Mouse (Mus musculus) mature B cell (primary cell): ENCODE measurements around the gene Plpp4.

ENCODE experiments used
- in situ Hi-C: fragments of 300-500 bp; cut with MboI; formaldehyde crosslinking; loops from 2 replicates; pipeline ENCODE4 v1.14.3; 2019

Plpp4 gene

GRCm38 (mm10) chr7:129256621-129257373 lies at the start of gene Plpp4:
Gene Plpp4 (plus strand): TSS chr7:129257031.
- in situ Hi-C loops = no loop called here

- in situ Hi-C loops = no loop called here
These were observed 40.8 kb upstream of the Plpp4 start for GRCm38 (mm10) chr7:129215926-129216543.

GRCm38 (mm10) chr7:129216547-129217195 lies 40.2 kb upstream of the Plpp4 start:
- in situ Hi-C loops = no loop called here

GRCm38 (mm10) chr7:129220948-129221347 lies 35.9 kb upstream of the Plpp4 start:
- in situ Hi-C loops = no loop called here

GRCm38 (mm10) chr7:129221649-129222048 lies 35.2 kb upstream of the Plpp4 start:
- in situ Hi-C loops = no loop called here

- in situ Hi-C loops = no loop called here
These were observed 21.4 kb upstream of the Plpp4 start for GRCm38 (mm10) chr7:129235410-129235809.

- in situ Hi-C loops = no loop called here
These were observed 20.8 kb upstream of the Plpp4 start for GRCm38 (mm10) chr7:129235995-129236394.

- in situ Hi-C loops = no loop called here
These were observed 5.8 kb upstream of the Plpp4 start for GRCm38 (mm10) chr7:129250981-129251380.

GRCm38 (mm10) chr7:129253406-129253805 lies 3.4 kb upstream of the Plpp4 start:
- in situ Hi-C loops = no loop called here

GRCm38 (mm10) chr7:129254126-129254525 lies 2.7 kb upstream of the Plpp4 start:
- in situ Hi-C loops = no loop called here

GRCm38 (mm10) chr7:129255406-129255805 lies 1.4 kb upstream of the Plpp4 start:
- in situ Hi-C loops = no loop called here

GRCm38 (mm10) chr7:129257374-129258018 lies 665 bp downstream of the Plpp4 start:
- in situ Hi-C loops = no loop called here

GRCm38 (mm10) chr7:129258331-129258730 lies 1.5 kb downstream of the Plpp4 start:
- in situ Hi-C loops = no loop called here

- in situ Hi-C loops = no loop called here
These were observed 2.4 kb downstream of the Plpp4 start for GRCm38 (mm10) chr7:129259195-129259594.

- in situ Hi-C loops = no loop called here
These were observed 17.0 kb downstream of the Plpp4 start for GRCm38 (mm10) chr7:129273867-129274266.

GRCm38 (mm10) chr7:129274726-129275125 lies 17.9 kb downstream of the Plpp4 start:
- in situ Hi-C loops = no loop called here

- in situ Hi-C loops = no loop called here
These were observed 20.9 kb downstream of the Plpp4 start for GRCm38 (mm10) chr7:129277751-129278150.

GRCm38 (mm10) chr7:129278801-129279200 lies 22.0 kb downstream of the Plpp4 start:
- in situ Hi-C loops = no loop called here

- in situ Hi-C loops = no loop called here
These were observed 22.4 kb downstream of the Plpp4 start for GRCm38 (mm10) chr7:129279261-129279660.

GRCm38 (mm10) chr7:129281966-129282365 lies 25.1 kb downstream of the Plpp4 start:
- in situ Hi-C loops = no loop called here

- in situ Hi-C loops = no loop called here
These were observed 28.5 kb downstream of the Plpp4 start for GRCm38 (mm10) chr7:129285186-129285868.

- in situ Hi-C loops = no loop called here
These were observed 36.4 kb downstream of the Plpp4 start for GRCm38 (mm10) chr7:129293211-129293610.
